Mouse (Mus musculus) layer of hippocampus, postnatal 10 days (tissue): ENCODE measurements at regions not wholly inside any gene's neighbourhood (a gene's known extent, or its start where the extent isn't known, plus 50 kb on each side); places are given as distances from the start of the nearest gene placed in this dataset.
A peak's percentile ranks its signal among the peaks of the same experiment; 100 is the strongest.
"Not testable (repeated sequence)": the region's sequence is repeated elsewhere in the genome, so short reads cannot be mapped to it uniquely, and the experiment has no call there.

ENCODE experiments used
- DNase-seq, 2 experiments: peaks; one replicate each; pipeline ENCODE4 v3.0.0; 2021; ENCODE audit warnings: low spot score in 2 of 2

DNA sequence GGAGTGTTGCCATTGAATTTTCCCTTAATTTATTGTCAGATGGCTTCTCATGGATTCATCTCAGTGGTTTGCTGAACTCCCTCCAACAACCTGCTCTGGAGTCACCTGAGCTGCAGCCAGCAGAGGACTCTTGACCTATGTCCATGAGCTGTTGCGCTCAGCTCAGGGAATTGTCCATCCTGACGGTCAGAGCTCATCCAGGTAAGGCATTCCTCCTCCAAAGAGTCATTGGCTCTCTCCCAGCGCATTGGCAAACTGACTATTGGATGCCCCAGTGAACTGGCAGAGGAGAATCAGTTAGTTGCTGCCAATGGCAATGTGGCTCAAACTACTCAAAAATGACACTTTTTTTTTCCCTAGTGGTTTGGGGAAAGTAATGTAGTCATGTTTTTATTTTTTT is 345.3 kb upstream of the Fign start:
- no peak for DNase-seq

DNA sequence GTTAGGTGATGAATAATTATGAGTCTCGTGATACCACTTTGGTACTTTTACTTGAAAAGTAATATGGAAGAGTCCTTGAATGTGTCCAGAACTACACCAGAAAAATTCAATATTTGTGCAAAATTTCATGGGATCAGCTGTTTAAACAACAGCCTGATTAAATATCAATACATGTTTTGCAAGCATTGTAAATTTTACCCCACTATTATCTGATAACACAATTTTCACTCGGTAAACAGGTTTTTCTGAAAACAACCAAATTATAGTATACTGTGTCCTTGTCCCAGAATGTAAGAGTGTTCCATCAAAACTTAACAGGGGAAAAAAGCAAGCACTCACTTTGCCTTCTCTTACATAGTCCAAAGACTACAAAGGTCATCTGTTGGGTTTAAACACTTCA is 343.1 kb upstream of the Fign start:
- DNase-seq, result no peak

DNA sequence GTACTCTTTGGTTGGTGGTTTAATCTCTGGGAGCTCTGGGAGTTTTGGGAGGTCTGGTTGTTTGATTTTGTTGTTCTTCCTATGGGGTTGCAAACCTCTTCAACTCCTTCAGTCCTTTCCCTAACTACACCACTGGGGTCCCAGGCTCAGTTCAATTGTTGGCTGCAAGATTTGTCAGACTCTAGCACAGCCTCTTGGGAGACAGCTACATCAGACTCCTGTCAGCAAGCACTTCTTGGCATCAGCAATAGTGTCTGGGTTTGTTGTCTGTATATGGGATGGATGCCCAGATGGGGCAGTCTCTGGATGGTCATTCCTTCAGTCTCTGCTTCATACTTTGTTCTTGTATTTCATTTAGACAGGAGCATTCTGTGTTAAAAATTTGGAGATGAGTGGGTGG is 319.3 kb upstream of the Fign start:
- DNase-seq, result not testable (repeated sequence)

DNA sequence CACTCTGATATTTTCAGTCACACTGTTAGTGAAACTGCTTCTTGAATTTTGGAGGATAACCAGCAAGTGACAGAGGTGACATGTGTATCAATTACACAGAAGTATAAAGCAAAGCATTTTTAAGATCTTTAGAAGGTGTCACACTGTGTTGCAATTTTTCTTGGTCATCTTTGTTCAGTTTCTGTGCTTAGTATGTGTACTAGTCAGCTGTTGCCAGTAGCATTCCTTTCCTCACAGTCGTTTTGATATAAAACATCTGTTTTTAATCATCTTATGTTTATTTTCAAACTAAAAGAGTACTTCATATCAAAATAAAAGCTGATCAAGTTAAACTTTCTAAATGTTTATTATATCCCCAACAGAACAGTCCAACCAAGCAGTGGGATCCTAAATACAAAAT is 316.0 kb upstream of the Fign start:
- no peak for DNase-seq

DNA sequence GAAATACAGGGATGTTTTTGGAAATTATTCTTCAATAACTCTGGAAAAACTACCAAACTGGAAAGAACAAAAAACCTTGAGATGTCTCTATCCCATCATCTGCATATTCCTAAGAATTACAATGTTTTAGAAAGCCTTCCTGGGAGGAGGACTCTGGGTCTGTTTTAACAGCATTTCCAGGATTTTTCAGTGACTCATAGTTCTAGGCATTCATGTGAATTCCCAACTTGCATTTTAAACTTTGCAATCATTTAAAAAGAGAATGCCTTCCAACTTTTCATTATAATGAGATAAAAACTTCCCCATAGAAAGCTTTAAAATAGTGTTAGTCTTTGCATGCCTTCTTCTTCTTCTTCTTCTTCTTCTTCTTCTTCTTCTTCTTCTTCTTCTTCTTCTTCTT is 315.4 kb upstream of the Fign start:
- DNase-seq, result no peak

DNA sequence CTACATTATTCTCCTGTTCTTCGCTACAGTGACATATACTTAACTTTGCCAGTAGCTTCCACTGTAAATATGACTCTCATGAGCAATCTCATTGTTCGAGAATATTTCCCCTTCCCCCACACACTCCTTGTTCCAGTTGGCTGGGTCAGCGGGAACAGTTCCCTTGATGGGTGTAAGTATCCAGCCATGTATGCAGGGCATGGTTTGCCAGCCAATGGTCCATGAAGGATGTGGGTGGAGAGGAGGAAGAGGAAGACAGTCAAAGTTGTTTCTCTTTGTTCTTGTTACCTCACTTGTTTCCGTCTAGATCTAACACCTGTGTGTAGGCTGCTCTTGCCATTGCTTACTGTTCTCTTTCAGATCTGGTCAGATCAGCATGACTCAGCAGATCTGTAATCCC is 298.1 kb upstream of the Fign start:
- no peak for DNase-seq

DNA sequence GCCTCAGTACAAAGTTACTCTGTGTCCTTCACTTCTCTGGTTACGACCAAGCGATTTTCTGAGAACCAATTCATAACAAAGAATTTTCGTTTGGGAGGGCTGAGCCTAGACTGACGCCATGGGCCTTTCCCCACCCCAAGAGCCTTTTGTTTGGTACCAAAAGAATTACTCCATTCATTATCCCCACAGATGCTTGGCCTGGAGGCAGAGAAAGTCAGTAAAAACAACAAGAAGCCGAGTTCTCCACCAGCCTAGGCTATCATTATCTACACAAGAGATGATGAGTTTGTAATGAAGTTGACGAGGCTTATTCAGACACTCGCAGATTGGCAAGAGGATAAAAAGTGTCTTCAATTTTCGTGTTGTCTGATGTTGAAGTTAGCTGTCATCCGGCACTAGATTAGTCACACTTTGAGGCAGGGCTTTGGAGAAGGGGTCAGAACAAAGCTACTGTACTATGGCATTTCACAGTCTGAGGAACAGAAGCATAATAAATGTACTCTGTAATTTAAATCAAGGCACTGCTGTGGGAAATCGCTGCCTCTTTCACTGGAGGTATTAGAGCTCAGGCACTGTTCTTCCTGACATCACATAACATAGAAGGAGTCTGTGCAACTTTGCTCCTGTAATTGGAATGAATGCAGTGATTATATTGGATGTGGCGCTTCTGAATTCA is 296.9 kb upstream of the Fign start:
- peak in 1 of 2 experiments; percentile 13 for DNase-seq

DNA sequence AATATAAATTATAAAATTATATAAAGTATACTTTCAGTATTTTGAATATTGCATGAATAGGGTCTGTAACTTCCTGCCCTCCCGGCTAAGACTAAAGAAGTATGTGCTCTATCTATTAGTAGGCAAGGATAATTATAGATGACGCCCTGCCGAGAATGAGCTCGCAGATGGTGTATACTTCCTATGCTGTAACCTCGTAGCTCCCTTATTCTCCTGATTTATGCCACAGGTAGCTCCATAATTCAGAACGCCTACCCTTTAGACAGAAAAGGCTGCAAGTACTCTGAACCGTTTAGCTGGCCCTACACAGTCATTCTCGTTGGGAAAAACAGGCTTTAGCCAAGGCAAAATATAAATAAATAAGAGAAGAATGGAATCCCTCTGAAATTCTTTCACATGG is 296.4 kb upstream of the Fign start:
- DNase-seq, result no peak

DNA sequence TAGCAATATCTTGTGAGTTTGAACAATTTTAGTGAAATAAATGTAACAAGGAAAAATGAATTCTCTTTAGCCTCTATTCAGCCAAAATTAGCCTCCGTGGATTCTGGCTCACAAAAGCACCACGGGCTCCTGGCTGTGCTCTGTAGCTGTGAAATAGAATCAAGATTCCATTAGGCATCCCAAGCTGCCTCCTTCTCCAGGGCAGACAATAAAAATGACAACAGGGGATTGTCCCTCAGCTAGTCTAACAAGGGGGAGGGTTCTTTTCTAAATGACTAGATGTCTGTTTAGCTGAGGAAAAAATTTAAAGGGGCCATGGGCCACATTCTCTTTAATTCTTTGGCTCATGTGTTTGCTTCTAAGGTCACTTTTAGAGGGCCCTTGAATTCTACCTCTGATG is 272.0 kb upstream of the Fign start:
- no peak for DNase-seq

DNA sequence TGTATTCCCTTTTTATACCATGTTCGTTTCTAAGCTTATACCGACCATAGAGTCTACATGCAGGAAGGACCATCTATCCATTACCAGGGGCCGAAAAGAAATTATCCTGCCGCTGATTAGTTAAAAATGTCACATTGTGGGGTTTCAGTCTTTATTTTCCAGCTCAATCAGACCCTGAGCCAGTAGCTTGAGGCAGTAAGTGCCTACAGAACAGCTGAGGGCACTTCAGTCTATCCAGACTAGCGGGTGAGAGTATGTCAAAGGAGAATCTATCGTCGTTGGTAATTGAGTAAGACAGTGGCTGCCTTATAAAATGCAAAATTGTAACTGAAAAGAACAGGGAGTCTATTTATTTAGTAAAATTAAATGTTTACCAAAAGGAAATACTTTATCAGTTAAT is 269.4 kb upstream of the Fign start:
- no peak for DNase-seq

DNA sequence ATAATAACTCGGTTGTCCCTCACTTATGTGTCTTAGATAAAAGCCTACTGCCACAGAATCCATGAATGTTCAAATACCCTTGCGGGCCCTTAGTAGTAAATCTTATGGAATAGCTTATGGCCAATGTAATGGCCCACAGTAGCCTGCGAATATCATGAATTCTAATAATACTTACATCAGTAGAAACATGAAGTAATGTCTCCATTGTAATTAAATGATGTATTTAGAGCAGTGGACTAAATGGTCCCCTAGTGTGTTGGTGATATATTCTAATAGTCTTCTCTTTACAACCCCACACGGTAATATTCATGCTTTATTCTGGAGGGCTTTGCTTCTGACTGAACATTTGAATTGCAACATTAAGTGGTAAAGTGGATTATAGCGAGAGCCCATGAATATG is 268.7 kb upstream of the Fign start:
- no peak for DNase-seq

DNA sequence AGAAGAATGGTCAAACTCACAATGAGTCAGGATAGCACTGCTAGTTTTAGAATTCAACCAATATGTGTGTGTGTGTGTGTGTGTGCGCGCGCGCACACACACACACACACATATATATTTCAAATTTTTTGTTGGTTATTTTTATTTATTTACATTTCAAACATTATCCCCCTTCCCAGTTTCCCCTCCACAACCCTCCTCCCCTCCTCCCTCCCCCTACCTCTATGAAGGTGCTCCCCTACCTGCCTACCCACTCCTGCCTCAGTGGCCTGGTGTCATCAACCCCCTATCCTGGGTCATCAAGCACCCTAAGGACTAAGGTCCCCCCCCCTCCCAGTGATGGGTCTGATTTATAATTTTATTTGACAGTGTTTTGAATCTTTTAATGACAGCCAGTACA is 258.4 kb upstream of the Fign start:
- no peak for DNase-seq

DNA sequence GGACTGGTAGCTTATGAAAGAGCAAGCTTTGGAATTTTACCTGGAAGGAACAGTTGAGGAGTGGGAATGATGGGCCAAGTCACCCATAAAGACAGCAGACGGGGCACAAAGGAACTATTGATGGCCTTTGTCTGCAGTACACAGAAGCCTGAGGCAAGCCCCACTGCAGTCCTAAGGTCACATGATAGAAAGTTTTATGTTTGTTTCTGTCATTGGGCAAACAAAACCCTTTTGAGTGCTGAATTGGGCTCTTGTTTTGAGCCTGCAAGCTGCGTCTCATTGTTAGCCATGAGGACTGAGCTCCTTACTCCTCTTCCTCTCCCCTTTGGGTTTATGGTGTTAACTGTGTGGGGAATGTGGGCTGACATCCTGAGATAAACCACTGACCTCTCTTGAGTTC is 227.7 kb upstream of the Fign start:
- DNase-seq, result no peak
